Comparison of ENCODE assay signal across 17 mouse cellular contexts in the genomic region with DNA sequence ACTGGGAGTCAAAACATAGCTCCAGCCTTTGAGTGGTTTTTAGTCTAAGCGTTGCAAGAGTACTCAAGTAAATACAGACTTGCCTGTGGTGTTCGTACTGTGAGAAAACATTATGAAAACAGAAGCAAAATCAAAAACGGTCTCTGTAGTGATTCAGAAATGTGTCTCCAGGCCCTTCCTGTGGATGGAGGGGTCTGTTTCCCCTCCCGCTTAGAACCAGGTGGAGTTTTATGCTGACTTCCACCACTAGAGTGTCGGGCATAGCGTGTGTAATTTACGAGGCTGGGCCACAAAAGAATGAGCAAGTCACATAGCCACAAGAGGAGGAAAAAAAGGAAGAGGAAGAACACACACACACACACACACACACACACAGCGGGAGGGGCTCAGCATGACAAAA. TPM values are rescaled to one million over a fixed set of nuclear protein-coding genes. Genes with fewer than 3 reads are reported as not detected.
DNase-seq lines count a peak whose midpoint lies in the region; ATAC-seq lines count a peak whose summit lies in the region.
"Had no signal": no experiment of that assay in that cellular context is flagged by ENCODE, and none has a peak within 500 bp of the region (broad histone marks: within the 10 kb centered on the region; RNA-seq: fewer than 3 reads in every experiment).

No protein-coding gene starts in this region.

- no peaks in the 10 kb centered on the region for H3K9me3 ChIP-seq in kidney, embryonic 15.5 days (replicated peaks)
- H3K9me3 ChIP-seq: midbrain, embryonic 13.5 days had no signal

- H3K4me1 ChIP-seq in kidney, embryonic 15.5 days = peaks cover 10% of the 10 kb centered on the region

- peak; percentile 32 for DNase-seq in CD4-positive, CD25-positive, alpha-beta regulatory T cell, adult 2 months (ENCODE audit: low read depth, low spot score)
- DNase-seq in kidney, postnatal 4 days = peak; percentile 10 to 30
- DNase-seq in induced T-regulatory cell, adult 2 months (ENCODE audit: low read depth) = peak; percentile 56
- DNase-seq in heart, adult 8-10 months (ENCODE audit: low spot score) = no peak
- DNase-seq in left cerebral cortex, adult 11 months (ENCODE audit: low spot score) = no peak
- DNase-seq: adrenal gland, postnatal 14 days; cerebellum, postnatal 25 days; forebrain, postnatal 0 days; kidney, postnatal 25 days; liver; spleen, adult 18-20 months had no signal

- H3K27ac ChIP-seq in kidney, embryonic 15.5 days = no peak overlapping the region
- H3K27ac ChIP-seq: stomach, postnatal 0 days had no signal

- 44% methylated on average over 8 of the region's 8 CpGs for WGBS in kidney, embryonic 15.5 days

- no peak for ATAC-seq in CD4-positive, CD25-positive, alpha-beta regulatory T cell, adult 4 months
- no peak; the same call in 1 of the 2 replicates for ATAC-seq in kidney, embryonic 15.5 days (replicated peaks; ENCODE audit: low FRiP score)
- ATAC-seq in megakaryocyte progenitor cell, adult 5-6 weeks (replicated peaks; ENCODE audit: poor library complexity) = peak; percentile 80
- ATAC-seq: forebrain, postnatal 0 days; midbrain, embryonic 13.5 days had no signal

- no peak overlapping the region for H3K9ac ChIP-seq in kidney, embryonic 15.5 days
- H3K9ac ChIP-seq: forebrain, postnatal 0 days; lung, embryonic 14.5 days; midbrain, embryonic 13.5 days had no signal

- H3K4me3 ChIP-seq in kidney, embryonic 15.5 days (replicated peaks) = no peak overlapping the region
- H3K4me3 ChIP-seq: midbrain, embryonic 13.5 days had no signal

- H3K36me3 ChIP-seq in kidney, embryonic 15.5 days = no peaks in the 10 kb centered on the region

- H3K4me2 ChIP-seq in kidney, embryonic 15.5 days = no peak overlapping the region
- H3K4me2 ChIP-seq: lung, embryonic 14.5 days; midbrain, embryonic 13.5 days had no signal

- H3K27me3 ChIP-seq in kidney, embryonic 15.5 days = no peaks in the 10 kb centered on the region
- H3K27me3 ChIP-seq: midbrain, embryonic 13.5 days had no signal

RNA-seq across cellular contexts. Expression of gene Rgs9, which starts 27.6 kb away (rescaled TPM):
- polyA plus RNA-seq in CD4-positive, CD25-positive, alpha-beta regulatory T cell, adult 4 months (2017; shearing (Covaris generic)) = 1 to 10 TPM; 4.2 to 6.9 TPM
- 1.3 and 1.8 TPM in 2 replicates for polyA plus RNA-seq in kidney, embryonic 15.5 days (2015; fragmentation: Nextera tagmentation; extraction: Ambion mirVana)
- total RNA-seq in megakaryocyte progenitor cell, adult 5-6 weeks (2015) = 0.77 TPM in 1 of 2 replicates, not detected in the other
- total RNA-seq in megakaryocyte progenitor cell, adult 5-6 weeks (2017) = 0.07 TPM in 1 of 2 replicates, not detected in the other
- under 1 TPM; 0.09 to 0.34 (median 0.16) TPM for total RNA-seq in heart, adult 8-10 months (2022)

Comparison
In these comparisons a context has a peak if more than half of its experiments do, and no peak if none do; other contexts are left out.
1. DNase-seq: peak in CD4-positive, CD25-positive, alpha-beta regulatory T cell, adult 2 months (single experiment), kidney, postnatal 4 days (2 of 2) and induced T-regulatory cell, adult 2 months (single experiment); none in heart, adult 8-10 months (single experiment) and left cerebral cortex, adult 11 months (single experiment).